Mouse (Mus musculus) neural tube, embryonic 14.5 days (tissue): ENCODE results near the gene Gm45261. TPM values are rescaled to one million over a fixed set of nuclear protein-coding genes. Genes with fewer than 3 reads are reported as not detected.

Experiments
- ATAC-seq: fragments of 200-750 bp; cut with Nextera tagmentation; 2 replicates; pipeline ENCODE4 v1.8.0; 2017; ENCODE audit warnings: low read depth, mild to moderate bottlenecking, moderate TSS enrichment, moderate library complexity
- H3K27ac ChIP-seq: fragments of 300-500 bp; sonication (generic); 2 replicates; pipeline ENCODE4 v1.5.1; 2014; ENCODE audit warnings: low read depth, mild to moderate bottlenecking, control low read depth, low read length, moderate library complexity, mixed read lengths
- H3K27me3 ChIP-seq: fragments of 300-500 bp; sonication (generic); 2 replicates; pipeline ENCODE4 v1.6.1; 2014; ENCODE audit warnings: low read length; ENCODE audit not compliant: control insufficient read depth, insufficient read depth
- H3K36me3 ChIP-seq: fragments of 300-500 bp; sonication (generic); 2 replicates; pipeline ENCODE4 v1.6.1; 2014; ENCODE audit warnings: low read length, mixed read lengths; ENCODE audit not compliant: control insufficient read depth, insufficient read depth
- H3K4me1 ChIP-seq: fragments of 300-500 bp; sonication (generic); 2 replicates; pipeline ENCODE4 v1.6.1; 2014; ENCODE audit warnings: low read length; ENCODE audit not compliant: control insufficient read depth, insufficient read depth
- H3K4me2 ChIP-seq: fragments of 300-500 bp; sonication (generic); 2 replicates; pipeline ENCODE4 v1.6.1; 2014; ENCODE audit warnings: mild to moderate bottlenecking, low read depth, low read length, control low read depth
- H3K4me3 ChIP-seq: fragments of 300-500 bp; sonication (generic); 2 replicates; pipeline ENCODE4 v1.5.1; 2014; ENCODE audit warnings: low read depth, low read length, control low read depth, mixed read lengths
- H3K9ac ChIP-seq: fragments of 300-500 bp; sonication (generic); replicated peaks from 2 replicates; pipeline ENCODE4 v1.6.1; 2014; ENCODE audit warnings: low read depth, mild to moderate bottlenecking, control low read depth, low read length, mixed read lengths
- H3K9me3 ChIP-seq: fragments of 300-500 bp; sonication (generic); 2 replicates; pipeline ENCODE4 v1.6.1; 2016; ENCODE audit warnings: low read length; ENCODE audit not compliant: control insufficient read depth
- WGBS: fragments of 180-500 bp; shearing (Covaris S2); extraction: QIAGEN DNeasy Blood & Tissue Kit; methylation state at CpG from one replicate; pipeline ENCODE4 v1.1.7; 2014; 5-methylcytosine and 5-hydroxymethylcytosine counted together
- polyA plus RNA-seq: library from polyadenylated mRNA; unstranded; fragments of >200 nt; fragmentation: Nextera tagmentation; extraction: Ambion mirVana; gene quantifications from 2 replicates; pipeline ENCODE4 v1.2.1, GENCODE M21; 2014

Gene Gm45261
- polyA plus RNA-seq, result not detected in 2 replicates

GRCm38 (mm10) chr1:80461348-80461747 is at the start of gene Gm45261:
Gm45261 (minus strand) TSS chr1:80461448.
- no peak for ATAC-seq
- H3K4me1 ChIP-seq, result no peaks in the 10 kb centered on the region
- no peak within 1 kb of the TSS for H3K9ac ChIP-seq
- H3K4me3 ChIP-seq, result no peak within 1 kb of the TSS
- no peak within 1 kb of the TSS for H3K4me2 ChIP-seq
- no peaks in the 10 kb centered on the region for H3K36me3 ChIP-seq
- 92% methylated on average over 6 of the region's 6 CpGs for WGBS
- H3K9me3 ChIP-seq, result no peaks in the 10 kb centered on the region
- H3K27me3 ChIP-seq, result no peaks in the 10 kb centered on the region
- H3K27ac ChIP-seq, result no peak within 1 kb of the TSS

GRCm38 (mm10) chr1:80504757-80505156 is 43.5 kb upstream of the Gm45261 start:
- no peaks in the 10 kb centered on the region for H3K4me1 ChIP-seq
- ATAC-seq, result no peak
- 82% methylated on average over 2 of the region's 2 CpGs for WGBS
- no peak overlapping the region for H3K27ac ChIP-seq
- no peak overlapping the region for H3K4me2 ChIP-seq
- H3K4me3 ChIP-seq, result no peak overlapping the region
- no peaks in the 10 kb centered on the region for H3K27me3 ChIP-seq
- no peaks in the 10 kb centered on the region for H3K36me3 ChIP-seq
- no peaks in the 10 kb centered on the region for H3K9me3 ChIP-seq
- no peak overlapping the region for H3K9ac ChIP-seq

GRCm38 (mm10) chr1:80504081-80504480 is 42.8 kb upstream of the Gm45261 start:
- Histone ChIP-seq H3K9me3 (no peaks in the 10 kb centered on the region), H3K4me2 (no peak overlapping the region), H3K9ac (no peak overlapping the region), H3K27me3 (no peaks in the 10 kb centered on the region), H3K27ac (no peak overlapping the region), H3K4me1 (no peaks in the 10 kb centered on the region), H3K36me3 (no peaks in the 10 kb centered on the region), H3K4me3 (no peak overlapping the region)
- 93% methylated on average over 4 of the region's 4 CpGs for WGBS
- ATAC-seq, result no peak

- WGBS, result 87% methylated on average over 9 of the region's 9 CpGs
- H3K9me3 ChIP-seq, result no peaks in the 10 kb centered on the region
- no peaks in the 10 kb centered on the region for H3K27me3 ChIP-seq
- ATAC-seq, result no peak
- no peaks in the 10 kb centered on the region for H3K36me3 ChIP-seq
- no peak overlapping the region for H3K4me3 ChIP-seq
- no peak overlapping the region for H3K27ac ChIP-seq
- no peaks in the 10 kb centered on the region for H3K4me1 ChIP-seq
- no peak overlapping the region for H3K9ac ChIP-seq
- H3K4me2 ChIP-seq, result no peak overlapping the region
These were observed 41.4 kb upstream of the Gm45261 start for GRCm38 (mm10) chr1:80502456-80503165.

- no peak; the same call in 1 of the 2 replicates for ATAC-seq
- Histone ChIP-seq H3K4me3 (no peak overlapping the region), H3K9me3 (no peaks in the 10 kb centered on the region), H3K9ac (no peak overlapping the region), H3K4me2 (no peak overlapping the region), H3K36me3 (no peaks in the 10 kb centered on the region), H3K4me1 (no peaks in the 10 kb centered on the region), H3K27me3 (no peaks in the 10 kb centered on the region), H3K27ac (no peak overlapping the region)
- WGBS, result 45% methylated on average over 7 of the region's 7 CpGs
These were observed 38.0 kb upstream of the Gm45261 start for GRCm38 (mm10) chr1:80499264-80499663.

- Histone ChIP-seq H3K9ac (no peak overlapping the region), H3K27me3 (no peaks in the 10 kb centered on the region), H3K36me3 (no peaks in the 10 kb centered on the region), H3K9me3 (no peaks in the 10 kb centered on the region), H3K4me2 (no peak overlapping the region), H3K4me3 (no peak overlapping the region), H3K4me1 (no peaks in the 10 kb centered on the region), H3K27ac (no peak overlapping the region)
- no peak for ATAC-seq
- 87% methylated on average over 4 of the region's 4 CpGs for WGBS
These were observed 35.1 kb upstream of the Gm45261 start for GRCm38 (mm10) chr1:80496360-80496759.

- WGBS, result 77% methylated on average over 5 of the region's 5 CpGs
These were observed 22.2 kb upstream of the Gm45261 start for GRCm38 (mm10) chr1:80483419-80483818.

GRCm38 (mm10) chr1:80474942-80475341 is 13.7 kb upstream of the Gm45261 start:
- Histone ChIP-seq H3K4me1 (no peaks in the 10 kb centered on the region), H3K9ac (no peak overlapping the region), H3K4me3 (no peak overlapping the region), H3K36me3 (no peaks in the 10 kb centered on the region), H3K27ac (no peak overlapping the region), H3K4me2 (no peak overlapping the region), H3K27me3 (no peaks in the 10 kb centered on the region), H3K9me3 (no peaks in the 10 kb centered on the region)
- 63% methylated on average over 1 of the region's 1 CpGs for WGBS
- no peak for ATAC-seq

More at GRCm38 (mm10) chr1:80483419-80483818, 22.2 kb upstream of the Gm45261 start:
- Histone ChIP-seq H3K4me3 (no peak overlapping the region), H3K9me3 (no peaks in the 10 kb centered on the region), H3K27ac (no peak overlapping the region), H3K9ac (no peak overlapping the region), H3K4me1 (no peaks in the 10 kb centered on the region), H3K36me3 (no peaks in the 10 kb centered on the region), H3K27me3 (no peaks in the 10 kb centered on the region), H3K4me2 (no peak overlapping the region)
- no peak for ATAC-seq

GRCm38 (mm10) chr1:80472395-80472794 is 11.1 kb upstream of the Gm45261 start:
- WGBS, result 95% methylated on average over 1 of the region's 1 CpGs
- Histone ChIP-seq H3K9ac (no peak overlapping the region), H3K4me1 (no peaks in the 10 kb centered on the region), H3K9me3 (no peaks in the 10 kb centered on the region), H3K4me2 (no peak overlapping the region), H3K4me3 (no peak overlapping the region), H3K27me3 (no peaks in the 10 kb centered on the region), H3K36me3 (no peaks in the 10 kb centered on the region), H3K27ac (no peak overlapping the region)
- ATAC-seq, result no peak
